Mouse (Mus musculus) brain, embryonic 14.5 days (tissue): ENCODE data around the gene Exo5. TPM values are rescaled to one million over a fixed set of nuclear protein-coding genes. Genes with fewer than 3 reads are reported as not detected.

ENCODE experiments used
- DNase-seq: peaks from one replicate; pipeline ENCODE4 v3.0.0-alpha.2; 2011; ENCODE audit warnings: low read depth
- CTCF ChIP-seq: fragments of 200-500 bp; IDR thresholded peaks from 2 replicates; pipeline ENCODE4 v1.5.1; 2012; ENCODE audit warnings: inconsistent platforms, mild to moderate bottlenecking, moderate library complexity, borderline replicate concordance; ENCODE audit not compliant: insufficient read depth, insufficient read length; ENCODE audit errors: extremely low read depth
- POLR2A ChIP-seq: fragments of 200-500 bp; IDR thresholded peaks from 2 replicates; pipeline ENCODE4 v1.6.1; 2012; ENCODE audit warnings: mild to moderate bottlenecking, inconsistent platforms, borderline replicate concordance; ENCODE audit not compliant: poor library complexity, insufficient read depth, insufficient read length, severe bottlenecking; ENCODE audit errors: extremely low read depth
- polyA plus RNA-seq: library from polyadenylated mRNA; depleted of rRNA; stranded (reverse); fragments of >200 nt; gene quantifications from 2 replicates; pipeline ENCODE4 v1.2.3, GENCODE M21; 2012

The Exo5 gene
- polyA plus RNA-seq, 1 experiment = 32.6 TPM

- TF ChIP-seq CTCF (no peak), POLR2A (no peak)
- DNase-seq = no peak
These were observed 3.4 kb downstream of the Exo5 start for GRCm38 (mm10) chr4:120921461-120921860.

GRCm38 (mm10) chr4:120914501-120914900, 10.3 kb downstream of the Exo5 start:
- no peak for DNase-seq
- TF ChIP-seq POLR2A (no peak), CTCF (no peak)

DNA sequence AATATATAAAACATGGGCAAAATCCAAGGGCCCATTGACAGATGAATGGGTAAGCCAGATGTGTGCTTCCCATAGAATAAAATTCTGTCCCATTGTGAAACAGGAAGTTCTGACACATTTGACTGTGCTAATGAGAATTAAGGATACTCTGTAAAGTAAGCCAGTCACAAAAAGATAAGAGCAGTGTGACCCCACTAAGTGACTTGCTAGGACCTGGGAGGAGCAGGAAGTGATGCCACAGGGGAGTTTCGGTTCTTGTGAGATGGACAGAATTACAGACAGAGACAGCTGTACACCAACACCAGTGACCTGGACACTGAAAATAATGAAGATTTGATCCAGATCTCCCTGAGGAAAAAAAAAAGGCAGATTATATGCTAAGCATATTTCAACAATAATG, 11.0 kb downstream of the Exo5 start:
- DNase-seq = no peak

DNA sequence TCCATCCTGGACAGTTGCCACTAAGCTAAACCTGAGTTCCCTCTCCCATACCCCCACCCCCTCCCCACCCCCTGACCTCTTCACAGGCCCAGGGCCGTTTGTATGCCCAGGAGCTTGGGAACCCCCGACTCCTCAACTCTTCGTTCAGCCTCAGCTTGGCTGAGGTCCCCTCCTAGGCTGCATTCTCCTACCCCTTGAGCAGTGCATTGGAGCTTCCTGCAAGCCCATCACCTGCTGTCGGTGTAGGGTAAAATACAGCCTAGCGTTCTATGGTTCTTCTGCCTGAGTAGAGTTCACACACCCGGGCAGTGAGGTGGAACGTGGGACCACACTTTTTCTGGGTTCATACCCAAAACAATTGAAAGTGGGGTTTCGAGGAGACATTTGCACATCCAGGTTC, 11.4 kb downstream of the Exo5 start:
- DNase-seq = no peak
- TF ChIP-seq CTCF (no peak), POLR2A (no peak)

More for the DNA sequence above, 11.0 kb downstream of the Exo5 start:
- no peak for TF ChIP-seq POLR2A
- no peak for TF ChIP-seq CTCF

DNA sequence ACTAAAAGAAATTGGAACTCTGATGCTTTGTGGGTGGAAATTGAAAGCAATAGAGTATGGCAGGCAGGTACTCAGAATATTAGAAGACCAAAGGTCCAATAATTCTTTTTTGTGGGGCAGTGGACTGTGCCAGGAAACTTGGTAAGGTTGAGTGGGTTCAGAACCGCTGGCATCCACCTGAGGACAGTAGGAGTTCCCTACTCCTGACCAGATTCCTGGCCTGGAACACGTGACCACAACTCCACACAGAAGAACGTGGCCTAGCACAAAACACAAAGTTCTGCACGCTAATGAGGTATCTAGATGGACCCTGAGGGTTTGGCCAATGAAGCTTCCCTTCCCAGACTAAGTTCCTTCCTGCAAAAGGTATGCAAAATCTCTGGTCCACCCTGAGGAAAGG, 12.0 kb downstream of the Exo5 start:
- DNase-seq = no peak
- TF ChIP-seq POLR2A (no peak), CTCF (no peak)

- DNase-seq = no peak
- TF ChIP-seq CTCF = no peak
- TF ChIP-seq POLR2A = no peak
These were observed 13.7 kb downstream of the Exo5 start for GRCm38 (mm10) chr4:120911086-120911485.

DNA sequence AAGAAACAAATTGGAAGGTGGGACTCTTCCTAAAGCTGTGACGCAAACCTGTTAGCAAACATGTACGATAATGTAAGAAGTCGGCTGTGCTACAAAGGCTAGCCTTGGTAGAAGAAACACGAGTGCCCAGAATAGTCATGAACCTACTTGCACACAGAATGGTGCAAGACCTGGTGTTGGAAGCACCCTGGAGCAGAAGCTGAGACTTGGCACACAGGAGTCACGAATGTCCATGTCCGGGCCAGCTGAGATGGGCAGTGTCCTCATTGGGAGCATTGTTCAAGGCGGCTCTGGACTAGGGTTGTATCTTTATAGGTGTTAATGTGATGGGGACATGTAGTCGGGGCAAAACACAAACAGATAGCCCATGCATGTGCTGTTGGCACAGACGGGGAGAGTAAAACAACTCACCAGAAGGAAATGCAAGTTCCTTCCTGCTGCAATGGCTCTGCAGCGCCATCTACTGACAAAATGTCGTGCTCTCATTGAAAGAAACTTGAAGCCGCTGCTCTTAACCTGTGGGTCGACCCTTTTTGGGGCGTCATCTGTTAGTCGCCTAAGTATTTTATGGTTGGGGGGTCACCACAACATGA, 15.2 kb downstream of the Exo5 start:
- peak; percentile 91 for DNase-seq
- TF ChIP-seq CTCF (peak; percentile 95), POLR2A (no peak)

DNA sequence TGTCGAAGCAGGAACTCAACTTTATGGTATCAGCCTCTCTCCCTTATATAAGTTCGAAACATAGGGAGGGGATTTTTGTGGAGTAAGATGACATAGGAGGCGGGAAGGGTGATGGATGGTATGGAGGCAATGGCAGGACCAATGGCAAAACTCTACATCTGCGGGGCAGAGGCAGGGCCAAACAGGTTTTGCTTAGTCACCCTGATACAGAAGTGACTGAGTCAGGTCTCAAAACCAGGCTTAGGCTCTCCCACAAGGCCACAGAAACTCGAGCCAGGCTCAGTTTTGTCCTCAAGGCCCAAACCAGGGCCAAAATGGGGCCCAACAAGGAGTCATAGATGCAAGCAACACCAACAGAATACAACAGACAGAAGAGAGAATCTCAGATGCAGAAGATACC, 19.2 kb downstream of the Exo5 start:
- TF ChIP-seq POLR2A (no peak), CTCF (no peak)
- DNase-seq = no peak

GRCm38 (mm10) chr4:120904533-120904932, 20.3 kb downstream of the Exo5 start:
- no peak for TF ChIP-seq CTCF
- no peak for DNase-seq

GRCm38 (mm10) chr4:120895810-120896584, 28.8 kb downstream of the Exo5 start:
- no peak for DNase-seq
- TF ChIP-seq CTCF = no peak
- TF ChIP-seq POLR2A = no peak

GRCm38 (mm10) chr4:120895226-120895625, 29.6 kb downstream of the Exo5 start:
- no peak for DNase-seq
- no peak for TF ChIP-seq CTCF
- TF ChIP-seq POLR2A = no peak

DNA sequence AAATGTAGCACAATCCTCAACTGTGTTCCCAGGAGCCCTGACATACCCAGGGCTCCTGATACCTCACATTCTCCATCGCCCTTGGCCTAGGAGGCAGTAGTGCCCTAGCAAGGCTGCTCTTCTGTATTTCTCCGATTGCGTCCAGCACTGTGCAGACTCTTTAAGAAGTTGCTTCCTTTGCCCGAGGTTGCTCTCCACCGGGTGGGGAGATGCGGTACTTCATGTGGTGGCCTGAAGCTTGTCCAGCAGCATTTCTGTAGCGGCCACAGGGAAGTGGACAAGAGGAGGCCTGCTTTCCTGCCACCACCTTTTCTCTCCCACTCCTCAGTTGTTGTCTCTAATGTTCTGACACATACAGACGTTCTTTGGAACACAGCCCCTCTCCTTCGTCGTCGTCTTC, 30.2 kb downstream of the Exo5 start:
- DNase-seq = no peak
- peak; percentile 16; the same call in 1 of the 2 replicates for TF ChIP-seq CTCF
- TF ChIP-seq POLR2A = no peak

- TF ChIP-seq POLR2A = no peak
- no peak for TF ChIP-seq CTCF
- DNase-seq = no peak
These were observed 31.0 kb downstream of the Exo5 start for GRCm38 (mm10) chr4:120893656-120894401.
